Mouse (Mus musculus) heart, adult 2 months (tissue): ENCODE results near the gene Csf2rb2.

Experiments
- CTCF ChIP-seq: fragments of 200-600 bp; IDR thresholded peaks from 2 replicates; pipeline ENCODE4 v1.8.1; 2022; ENCODE audit warnings: antibody characterized with exemption, mild to moderate bottlenecking, moderate library complexity
- POLR2A ChIP-seq: fragments of 200-500 bp; IDR thresholded peaks from 2 replicates; pipeline ENCODE4 v1.6.1; 2011; ENCODE audit warnings: mild to moderate bottlenecking, low read depth, low read length, control low read depth; ENCODE audit not compliant: insufficient read depth

DNA sequence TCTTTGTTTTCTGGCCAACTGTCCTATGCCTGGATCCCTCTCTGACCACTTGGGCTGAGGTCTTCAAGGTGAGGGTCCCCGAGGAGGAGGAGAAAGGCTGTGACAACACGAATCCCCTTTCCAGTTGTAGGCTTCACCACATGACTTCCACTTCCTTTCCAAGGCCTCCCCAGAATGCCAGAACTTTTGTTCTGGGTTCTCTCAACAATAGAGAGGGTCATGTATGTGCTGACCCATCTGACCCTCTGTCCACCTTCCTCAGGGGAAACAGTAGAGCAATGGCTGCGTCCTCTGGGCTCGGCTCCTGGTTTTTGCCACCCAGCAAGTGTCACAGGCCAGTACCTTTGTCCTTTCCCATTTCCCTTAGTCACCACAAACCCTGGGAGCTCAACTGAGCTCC is 5.5 kb upstream of the Csf2rb2 start:
- TF ChIP-seq POLR2A (no peak), CTCF (no peak)
